Mouse (Mus musculus) embryonic facial prominence, embryonic 11.5 days (tissue): ENCODE results near the gene Hoxa4. TPM values are rescaled to one million over a fixed set of nuclear protein-coding genes. Genes with fewer than 3 reads are reported as not detected.

Source experiments
- ATAC-seq: fragments of 200-750 bp; cut with Nextera tagmentation; replicated peaks from 2 replicates; pipeline ENCODE4 v1.8.0; 2017; ENCODE audit warnings: low read depth; ENCODE audit not compliant: insufficient number of reproducible peaks, low FRiP score, low TSS enrichment
- DNase-seq: peaks from one replicate; pipeline ENCODE4 v3.0.0-alpha.2; 2015; ENCODE audit warnings: low spot score
- H3K27ac ChIP-seq: fragments of 300-500 bp; sonication (generic); replicated peaks from 2 replicates; pipeline ENCODE4 v1.5.1; 2014; ENCODE audit warnings: mild to moderate bottlenecking, low read depth, low read length, control low read depth
- H3K27me3 ChIP-seq: fragments of 300-500 bp; sonication (generic); 2 replicates; pipeline ENCODE4 v1.6.1; 2014; ENCODE audit warnings: mild to moderate bottlenecking, low read length, moderate library complexity, mixed read lengths; ENCODE audit not compliant: control insufficient read depth, insufficient read depth
- H3K36me3 ChIP-seq: fragments of 300-500 bp; sonication (generic); replicated peaks from 2 replicates; pipeline ENCODE4 v1.6.1; 2014; ENCODE audit warnings: low read depth, mild to moderate bottlenecking, low read length, moderate library complexity, mixed read lengths; ENCODE audit not compliant: control insufficient read depth, insufficient read depth
- H3K4me1 ChIP-seq: fragments of 300-500 bp; sonication (generic); 2 replicates; pipeline ENCODE4 v1.6.1; 2014; ENCODE audit warnings: low read length, mixed read lengths; ENCODE audit not compliant: control insufficient read depth, insufficient read depth
- H3K4me2 ChIP-seq: fragments of 300-500 bp; sonication (generic); 2 replicates; pipeline ENCODE4 v1.6.1; 2014; ENCODE audit warnings: low read depth, mild to moderate bottlenecking, control low read depth, low read length, moderate library complexity
- H3K4me3 ChIP-seq: fragments of 300-500 bp; sonication (generic); 2 replicates; pipeline ENCODE4 v1.5.1; 2014; ENCODE audit warnings: low read depth, low read length, control low read depth
- H3K9ac ChIP-seq: fragments of 300-500 bp; sonication (generic); replicated peaks from 2 replicates; pipeline ENCODE4 v1.6.1; 2014; ENCODE audit warnings: mild to moderate bottlenecking, control low read depth, low read length
- H3K9me3 ChIP-seq: fragments of 300-500 bp; sonication (generic); replicated peaks from 2 replicates; pipeline ENCODE4 v1.6.1; 2016; ENCODE audit warnings: mild to moderate bottlenecking, low read length, inconsistent platforms, mixed read lengths; ENCODE audit not compliant: control insufficient read depth
- WGBS: fragments of 180-500 bp; shearing (Covaris S2); extraction: QIAGEN DNeasy Blood & Tissue Kit; methylation state at CpG from one replicate; pipeline ENCODE4 v1.1.7; 2014; 5-methylcytosine and 5-hydroxymethylcytosine counted together
- polyA plus RNA-seq: library from polyadenylated mRNA; unstranded; fragments of >200 nt; fragmentation: Nextera tagmentation; extraction: Ambion mirVana; gene quantifications from 2 replicates; pipeline ENCODE4 v1.2.1, GENCODE M21; 2014

Hoxa4 gene
- polyA plus RNA-seq, 1 experiment from 2014 or later, result 0.34 TPM

DNA sequence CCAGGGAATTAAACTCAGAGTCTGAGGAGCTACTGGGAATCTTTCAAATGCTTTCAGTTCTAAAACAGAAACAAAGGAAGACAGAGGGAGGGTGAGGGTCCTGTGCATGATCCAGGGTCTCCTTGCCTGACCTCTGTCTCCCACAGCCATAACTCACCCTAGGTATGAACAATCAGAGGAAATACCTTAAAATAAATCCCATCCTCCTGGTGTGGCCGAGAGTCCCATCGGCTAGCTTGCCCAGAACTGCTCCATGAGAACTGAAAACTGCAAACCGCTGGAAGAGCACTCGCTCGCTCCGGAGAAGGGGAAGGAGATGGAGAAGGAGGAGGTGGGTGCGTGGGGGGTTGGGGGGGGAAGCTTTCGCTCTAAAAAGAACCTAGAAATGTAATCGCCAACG is 11.9 kb downstream of the Hoxa4 start:
- DNase-seq (no peak), ATAC-seq (no peak)
- WGBS, result 2% methylated on average over 10 of the region's 10 CpGs

DNA sequence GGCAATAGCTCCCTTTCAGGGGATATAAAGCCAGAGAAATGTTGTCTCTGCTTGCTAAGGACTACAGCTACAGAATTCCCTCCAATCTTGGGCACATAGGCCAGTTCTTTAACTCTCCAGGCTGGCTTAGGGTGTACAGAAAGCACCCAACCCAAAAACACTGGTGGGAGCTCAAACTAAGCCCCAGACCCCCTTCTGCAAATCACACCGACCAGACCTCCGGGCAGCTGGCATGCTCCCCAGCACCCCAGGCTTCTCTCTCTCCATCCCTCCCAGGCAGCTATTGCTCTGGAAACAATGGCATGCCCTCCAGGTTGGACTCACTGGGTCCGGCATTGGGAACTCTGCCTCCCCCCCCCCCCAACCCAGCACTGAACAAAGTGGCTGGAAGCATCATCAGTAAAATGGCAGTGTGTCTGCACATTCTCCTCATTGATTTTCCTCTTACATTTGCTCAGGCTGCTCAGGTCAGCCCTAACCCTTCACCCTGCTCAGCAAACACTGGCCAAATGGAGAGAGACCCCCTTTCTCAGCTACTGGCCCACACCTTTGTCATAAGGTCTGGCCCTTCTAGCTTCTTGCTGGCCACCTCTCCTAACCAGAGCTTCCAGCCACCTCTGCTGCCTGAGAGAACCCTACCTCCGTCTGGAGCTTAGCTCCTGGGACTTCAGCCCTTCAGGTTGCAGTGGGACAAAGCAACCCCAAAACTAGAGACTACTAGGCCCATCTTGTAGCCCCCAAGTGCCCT is 12.5 kb downstream of the Hoxa4 start:
- ATAC-seq (no peak), DNase-seq (no peak)
- Histone ChIP-seq H3K4me2 (no peak overlapping the region), H3K4me3 (no peak overlapping the region), H3K27me3 (peaks cover 94% of the 10 kb centered on the region), H3K36me3 (no peaks in the 10 kb centered on the region), H3K4me1 (peaks cover 4% of the 10 kb centered on the region), H3K9ac (0 out of 2 replicates have a peak overlapping the region, but pooled peaks have one; percentile 15), H3K27ac (no peak overlapping the region), H3K9me3 (no peaks in the 10 kb centered on the region)
- 0% methylated on average over 4 of the region's 4 CpGs for WGBS

More for the DNA sequence above, 11.9 kb downstream of the Hoxa4 start:
- Histone ChIP-seq H3K4me2 (no peak overlapping the region), H3K4me3 (0 out of 2 replicates have a peak overlapping the region, but pooled peaks have one; percentile 2), H3K9ac (no peak overlapping the region), H3K4me1 (peaks cover 4% of the 10 kb centered on the region), H3K36me3 (no peaks in the 10 kb centered on the region), H3K9me3 (no peaks in the 10 kb centered on the region), H3K27me3 (peaks cover 98% of the 10 kb centered on the region), H3K27ac (no peak overlapping the region)

DNA sequence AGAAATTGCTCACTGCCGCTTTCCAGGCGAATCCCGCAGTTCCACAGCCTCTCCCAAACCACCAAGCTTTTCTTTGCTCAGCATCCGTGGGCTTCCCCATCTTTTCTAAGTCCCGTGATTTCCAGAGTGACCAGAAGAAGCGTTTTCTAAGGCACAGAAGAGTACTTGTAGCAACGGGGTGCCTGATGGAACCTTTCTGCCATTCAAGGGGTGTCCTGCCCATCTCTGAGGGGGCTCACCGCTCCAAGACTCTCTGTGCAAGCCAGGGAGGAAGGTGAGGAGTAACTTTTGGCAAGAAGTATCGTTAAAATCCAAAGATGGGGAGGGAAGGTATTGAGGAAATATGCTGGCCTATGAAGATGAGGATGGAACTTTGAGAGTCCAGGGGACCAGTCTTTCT is 13.7 kb downstream of the Hoxa4 start:
- H3K27ac ChIP-seq, result no peak overlapping the region
- H3K4me2 ChIP-seq, result no peak overlapping the region
- no peaks in the 10 kb centered on the region for H3K9me3 ChIP-seq
- no peak for DNase-seq
- no peak overlapping the region; the same call in 1 of the 2 replicates for H3K4me3 ChIP-seq
- no peaks in the 10 kb centered on the region for H3K36me3 ChIP-seq
- 1% methylated on average over 9 of the region's 9 CpGs for WGBS
- H3K9ac ChIP-seq, result no peak overlapping the region
- H3K27me3 ChIP-seq, result peaks cover 86% of the 10 kb centered on the region
- peaks cover 4% of the 10 kb centered on the region for H3K4me1 ChIP-seq
- ATAC-seq, result no peak

DNA sequence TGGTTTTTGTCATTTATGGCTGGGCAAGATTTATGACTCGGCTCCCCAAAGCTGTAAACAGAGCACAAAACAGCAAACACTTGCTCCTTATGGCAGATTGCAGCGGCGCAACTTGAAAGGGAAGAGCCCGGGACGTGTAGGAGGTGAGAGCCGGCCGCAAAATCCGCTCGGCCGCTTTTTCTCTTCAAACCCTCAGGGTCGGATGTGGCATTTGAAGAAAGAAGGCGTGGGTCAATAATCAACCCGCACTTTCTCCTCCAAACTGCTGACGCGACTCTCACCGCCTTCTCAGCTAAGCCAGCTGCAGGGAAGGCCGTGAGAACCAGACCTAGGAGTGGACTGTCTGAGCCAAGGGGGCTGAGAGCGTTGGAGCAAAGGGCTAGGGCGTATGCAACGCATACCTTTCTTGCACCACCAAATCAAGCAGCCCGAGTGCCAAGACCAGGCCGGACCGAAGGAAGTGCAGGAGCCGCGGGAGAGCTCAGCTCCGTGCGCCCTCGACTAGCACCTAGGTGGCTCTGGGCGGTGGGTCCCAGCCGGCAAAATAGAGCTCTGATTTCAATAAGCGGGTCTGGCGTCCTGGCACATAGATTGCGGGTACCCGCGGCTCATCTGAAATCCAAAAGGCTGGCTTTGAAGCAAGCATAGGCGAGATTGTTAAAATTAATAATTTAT is 14.4 kb downstream of the Hoxa4 start, which contains the start of gene 5730596B20Rik:
Gene 5730596B20Rik (plus strand): TSS at position 438 of the 675 bp plus-strand sequence.
- Histone ChIP-seq H3K27me3 (peaks cover 86% of the 10 kb centered on the region), H3K4me2 (peak within 1 kb of the TSS; percentile 10), H3K9ac (0 out of 2 replicates have a peak within 1 kb of the TSS, but pooled peaks have one; percentile 28), H3K9me3 (no peaks in the 10 kb centered on the region), H3K27ac (peak within 1 kb of the TSS; percentile 13; the same call in 1 of the 2 replicates), H3K4me3 (peak within 1 kb of the TSS; percentile 15), H3K4me1 (peaks cover 4% of the 10 kb centered on the region), H3K36me3 (no peaks in the 10 kb centered on the region)
- WGBS, result under 1% methylated on average over 36 of the region's 36 CpGs
- no peak for ATAC-seq
- no peak for DNase-seq

DNA sequence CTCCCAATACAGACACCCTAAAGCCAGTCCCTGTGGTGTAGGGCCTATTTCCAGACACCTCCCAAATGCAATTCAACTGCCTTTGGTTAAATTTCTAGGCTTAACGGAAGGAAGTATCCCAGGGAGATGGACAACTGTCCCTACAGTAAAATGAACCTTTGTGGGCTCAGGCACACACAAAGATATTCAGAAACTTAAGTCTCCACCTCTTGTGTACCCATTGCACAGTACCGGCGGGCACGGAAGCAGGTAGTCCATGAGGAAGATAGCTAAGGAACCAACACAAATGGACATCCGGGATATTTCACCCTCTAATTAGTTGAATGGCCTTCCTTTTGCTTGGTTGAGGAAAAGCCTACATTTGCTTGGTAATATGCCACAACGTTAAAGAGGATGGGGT is 15.2 kb downstream of the Hoxa4 start:
- Histone ChIP-seq H3K4me3 (no peak overlapping the region), H3K27me3 (peaks cover 86% of the 10 kb centered on the region), H3K4me2 (no peak overlapping the region), H3K27ac (no peak overlapping the region), H3K9ac (no peak overlapping the region), H3K4me1 (peaks cover 4% of the 10 kb centered on the region), H3K9me3 (no peaks in the 10 kb centered on the region), H3K36me3 (no peaks in the 10 kb centered on the region)
- no peak for ATAC-seq
- no peak for DNase-seq
- 2% methylated on average over 6 of the region's 6 CpGs for WGBS

DNA sequence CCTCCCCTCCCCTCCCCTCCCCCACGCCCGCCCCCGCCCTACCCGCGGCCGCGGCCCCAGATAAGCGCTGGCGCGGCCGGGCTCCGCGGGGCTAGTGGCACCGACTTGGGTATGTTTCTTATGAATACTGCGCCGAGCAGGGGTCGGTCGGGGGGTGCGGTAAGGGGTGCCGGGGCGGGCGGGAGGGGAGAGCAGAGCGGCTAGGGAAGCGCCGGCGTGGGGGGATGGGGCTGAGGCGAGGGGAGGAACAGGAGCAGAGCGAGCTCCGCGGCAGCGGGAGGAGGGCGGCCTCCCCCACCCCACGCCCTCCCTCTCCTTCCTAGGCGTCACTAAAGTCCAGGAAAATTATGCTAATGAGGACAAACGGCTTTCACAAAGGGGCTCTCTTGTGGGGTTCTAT is 15.7 kb downstream of the Hoxa4 start:
- DNase-seq, result no peak
- whole genome bisulfite sequencing, result 6% methylated on average over 2 of the region's 35 CpGs
- peaks cover 86% of the 10 kb centered on the region for H3K27me3 ChIP-seq
- peak overlapping the region; percentile 23 for H3K4me3 ChIP-seq
- no peaks in the 10 kb centered on the region for H3K9me3 ChIP-seq
- no peak overlapping the region for H3K9ac ChIP-seq
- no peaks in the 10 kb centered on the region for H3K36me3 ChIP-seq
- H3K27ac ChIP-seq, result 0 out of 2 replicates have a peak overlapping the region, but pooled peaks have one; percentile 35
- peaks cover 4% of the 10 kb centered on the region for H3K4me1 ChIP-seq
- H3K4me2 ChIP-seq, result peak overlapping the region; percentile 10; the same call in 1 of the 2 replicates
- ATAC-seq, result no peak

DNA sequence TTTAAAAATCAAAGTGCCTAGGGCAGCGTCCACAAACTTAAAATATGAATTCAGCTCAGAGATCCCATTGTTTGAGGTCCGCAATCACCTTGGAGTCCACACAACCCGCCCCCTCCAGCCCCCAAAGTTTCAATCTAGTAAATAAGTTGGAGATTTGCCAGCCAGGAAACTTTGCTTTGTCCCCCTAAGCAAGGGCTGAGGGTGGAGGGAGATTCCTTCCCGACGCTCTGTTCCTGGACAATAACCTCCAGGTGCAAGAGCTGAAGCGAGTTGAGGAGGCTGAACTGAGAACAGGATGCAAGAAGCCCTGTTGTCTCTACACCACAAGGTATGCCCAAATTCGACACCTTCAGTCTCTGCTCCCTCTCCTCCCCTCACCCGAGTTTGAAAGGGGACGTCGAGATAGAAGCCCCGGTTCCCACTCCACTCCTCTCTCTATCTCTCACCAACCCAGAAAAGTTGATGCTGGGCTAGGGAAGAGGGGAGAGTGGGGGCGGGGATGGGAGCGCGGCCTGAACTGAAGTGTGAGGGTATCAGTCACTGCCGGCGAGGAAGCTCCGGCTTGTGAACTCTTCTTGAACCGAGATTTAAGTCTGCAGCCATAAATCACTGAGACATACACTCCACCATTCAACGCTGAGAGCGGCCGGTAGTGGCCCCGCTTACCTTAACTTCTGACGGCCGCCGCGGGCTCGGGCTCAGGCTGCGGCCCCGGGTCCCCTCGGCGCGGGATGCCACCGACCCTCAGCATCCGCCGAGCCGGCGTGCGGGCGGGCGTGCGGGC is 16.4 kb downstream of the Hoxa4 start:
- Histone ChIP-seq H3K4me1 (peaks cover 4% of the 10 kb centered on the region), H3K9me3 (no peaks in the 10 kb centered on the region), H3K36me3 (no peaks in the 10 kb centered on the region), H3K27ac (0 out of 2 replicates have a peak overlapping the region, but pooled peaks have one; percentile 35), H3K27me3 (peaks cover 87% of the 10 kb centered on the region), H3K4me2 (peak overlapping the region; percentile 10; the same call in 1 of the 2 replicates), H3K9ac (0 out of 2 replicates have a peak overlapping the region, but pooled peaks have one; percentile 5), H3K4me3 (peak overlapping the region; percentile 23)
- ATAC-seq, result no peak
- no peak for DNase-seq
- under 1% methylated on average over 41 of the region's 41 CpGs for WGBS
